Mouse (Mus musculus) stomach, embryonic 16.5 days (tissue): ENCODE data around the gene Gsg1l. TPM values are rescaled to one million over a fixed set of nuclear protein-coding genes. Genes with fewer than 3 reads are reported as not detected.

Experiments used
- ATAC-seq: fragments of 200-750 bp; cut with Nextera tagmentation; 2 replicates; pipeline ENCODE4 v1.8.0; 2017; ENCODE audit warnings: moderate number of reproducible peaks, moderate TSS enrichment; ENCODE audit not compliant: insufficient read depth, low FRiP score
- H3K27ac ChIP-seq: fragments of 300-500 bp; sonication (generic); 2 replicates; pipeline ENCODE4 v1.5.1; 2014; ENCODE audit warnings: low read length
- H3K27me3 ChIP-seq: fragments of 300-500 bp; sonication (generic); 2 replicates; pipeline ENCODE4 v1.6.1; 2014; ENCODE audit warnings: low read length, control low read depth, mixed read lengths; ENCODE audit not compliant: control insufficient read depth, insufficient read depth
- H3K36me3 ChIP-seq: fragments of 300-500 bp; sonication (generic); 2 replicates; pipeline ENCODE4 v1.6.1; 2014; ENCODE audit warnings: low read length; ENCODE audit not compliant: control insufficient read depth, insufficient read depth
- H3K4me1 ChIP-seq: fragments of 300-500 bp; sonication (generic); 2 replicates; pipeline ENCODE4 v1.6.1; 2014; ENCODE audit warnings: low read length, control low read depth, mixed read lengths; ENCODE audit not compliant: control insufficient read depth, insufficient read depth
- H3K4me2 ChIP-seq: fragments of 300-500 bp; sonication (generic); 2 replicates; pipeline ENCODE4 v1.6.1; 2014; ENCODE audit warnings: low read depth, low read length, mixed read lengths
- H3K4me3 ChIP-seq: fragments of 300-500 bp; sonication (generic); replicated peaks from 2 replicates; pipeline ENCODE4 v1.5.1; 2014; ENCODE audit warnings: mild to moderate bottlenecking, low read length
- H3K9ac ChIP-seq: fragments of 300-500 bp; sonication (generic); 2 replicates; pipeline ENCODE4 v1.6.1; 2014; ENCODE audit warnings: low read length
- H3K9me3 ChIP-seq: fragments of 300-500 bp; sonication (generic); replicated peaks from 2 replicates; pipeline ENCODE4 v1.6.1; 2016; ENCODE audit warnings: low read length, control low read depth; ENCODE audit not compliant: control insufficient read depth
- WGBS: fragments of 180-500 bp; shearing (Covaris S2); extraction: QIAGEN DNeasy Blood & Tissue Kit; methylation state at CpG from one replicate; pipeline ENCODE4 v1.1.7; 2014; 5-methylcytosine and 5-hydroxymethylcytosine counted together
- polyA plus RNA-seq: library from polyadenylated mRNA; unstranded; fragments of >200 nt; fragmentation: Nextera tagmentation; extraction: Ambion mirVana; gene quantifications from 2 replicates; pipeline ENCODE4 v1.2.1, GENCODE M21; 2015

The Gsg1l gene
- polyA plus RNA-seq, 1 experiment from 2014 or later = 0.77 TPM

- no peaks in the 10 kb centered on the region for H3K36me3 ChIP-seq
- WGBS = 42% methylated on average over 14 of the region's 14 CpGs
- peaks cover 3% of the 10 kb centered on the region; the same call in 1 of the 2 replicates for H3K9me3 ChIP-seq
- no peak overlapping the region for H3K27ac ChIP-seq
- no peak overlapping the region for H3K9ac ChIP-seq
- H3K4me3 ChIP-seq = no peak overlapping the region
- no peak for ATAC-seq
- H3K4me2 ChIP-seq = no peak overlapping the region
- no peaks in the 10 kb centered on the region for H3K27me3 ChIP-seq
- no peaks in the 10 kb centered on the region for H3K4me1 ChIP-seq
These were observed 15.4 kb downstream of the Gsg1l start for GRCm38 (mm10) chr7:126066777-126067176.

- Histone ChIP-seq H3K9ac (no peak overlapping the region), H3K4me2 (no peak overlapping the region), H3K4me1 (no peaks in the 10 kb centered on the region), H3K9me3 (peaks cover 3% of the 10 kb centered on the region; the same call in 1 of the 2 replicates), H3K27me3 (no peaks in the 10 kb centered on the region), H3K4me3 (no peak overlapping the region), H3K27ac (no peak overlapping the region), H3K36me3 (no peaks in the 10 kb centered on the region)
- WGBS = 78% methylated on average over 5 of the region's 5 CpGs
- ATAC-seq = no peak
These were observed 16.9 kb downstream of the Gsg1l start for GRCm38 (mm10) chr7:126065243-126065876.

- ATAC-seq = no peak
These were observed 20.0 kb downstream of the Gsg1l start for GRCm38 (mm10) chr7:126062228-126062627.

GRCm38 (mm10) chr7:126058918-126059317 is 23.3 kb downstream of the Gsg1l start:
- H3K4me1 ChIP-seq = no peaks in the 10 kb centered on the region
- WGBS = 47% methylated on average over 7 of the region's 7 CpGs
- ATAC-seq = no peak

More at GRCm38 (mm10) chr7:126062228-126062627, 20.0 kb downstream of the Gsg1l start:
- H3K36me3 ChIP-seq = no peaks in the 10 kb centered on the region
- no peak overlapping the region for H3K4me3 ChIP-seq
- H3K4me2 ChIP-seq = no peak overlapping the region
- no peak overlapping the region for H3K27ac ChIP-seq
- no peak overlapping the region for H3K9ac ChIP-seq
- WGBS = 76% methylated on average over 4 of the region's 4 CpGs
- no peaks in the 10 kb centered on the region for H3K27me3 ChIP-seq
- H3K9me3 ChIP-seq = 0 out of 2 replicates have a peak, but pooled peaks cover 3% of the 10 kb centered on the region
- no peaks in the 10 kb centered on the region for H3K4me1 ChIP-seq

GRCm38 (mm10) chr7:126057332-126057914 is 24.8 kb downstream of the Gsg1l start:
- no peak for ATAC-seq
- no peaks in the 10 kb centered on the region for H3K36me3 ChIP-seq
- no peaks in the 10 kb centered on the region for H3K9me3 ChIP-seq
- H3K27ac ChIP-seq = no peak overlapping the region
- 44% methylated on average over 10 of the region's 10 CpGs for WGBS
- H3K4me3 ChIP-seq = no peak overlapping the region
- no peak overlapping the region for H3K4me2 ChIP-seq
- no peak overlapping the region for H3K9ac ChIP-seq
- no peaks in the 10 kb centered on the region for H3K4me1 ChIP-seq
- H3K27me3 ChIP-seq = no peaks in the 10 kb centered on the region

More at GRCm38 (mm10) chr7:126058918-126059317, 23.3 kb downstream of the Gsg1l start:
- Histone ChIP-seq H3K9ac (no peak overlapping the region), H3K27ac (no peak overlapping the region), H3K4me2 (no peak overlapping the region), H3K9me3 (no peaks in the 10 kb centered on the region), H3K27me3 (no peaks in the 10 kb centered on the region), H3K36me3 (no peaks in the 10 kb centered on the region), H3K4me3 (no peak overlapping the region)

GRCm38 (mm10) chr7:126054574-126054973 is 27.6 kb downstream of the Gsg1l start:
- Histone ChIP-seq H3K27ac (no peak overlapping the region), H3K36me3 (no peaks in the 10 kb centered on the region), H3K4me1 (no peaks in the 10 kb centered on the region), H3K4me3 (no peak overlapping the region), H3K9ac (no peak overlapping the region), H3K9me3 (no peaks in the 10 kb centered on the region), H3K4me2 (no peak overlapping the region), H3K27me3 (no peaks in the 10 kb centered on the region)
- WGBS = 51% methylated on average over 6 of the region's 6 CpGs
- ATAC-seq = no peak

GRCm38 (mm10) chr7:126053618-126054017 is 28.6 kb downstream of the Gsg1l start:
- Histone ChIP-seq H3K4me1 (no peaks in the 10 kb centered on the region), H3K9me3 (no peaks in the 10 kb centered on the region), H3K4me2 (no peak overlapping the region), H3K9ac (no peak overlapping the region), H3K36me3 (no peaks in the 10 kb centered on the region), H3K27ac (no peak overlapping the region), H3K27me3 (no peaks in the 10 kb centered on the region), H3K4me3 (no peak overlapping the region)
- 75% methylated on average over 7 of the region's 7 CpGs for WGBS
- no peak for ATAC-seq

GRCm38 (mm10) chr7:126051910-126052309 is 30.3 kb downstream of the Gsg1l start:
- Histone ChIP-seq H3K27ac (no peak overlapping the region), H3K9me3 (no peaks in the 10 kb centered on the region), H3K9ac (no peak overlapping the region), H3K4me1 (no peaks in the 10 kb centered on the region), H3K4me2 (no peak overlapping the region), H3K36me3 (no peaks in the 10 kb centered on the region), H3K4me3 (no peak overlapping the region), H3K27me3 (no peaks in the 10 kb centered on the region)
- ATAC-seq = no peak
- WGBS = 57% methylated on average over 6 of the region's 6 CpGs

- H3K27ac ChIP-seq = no peak overlapping the region
- H3K27me3 ChIP-seq = 0 out of 2 replicates have a peak, but pooled peaks cover 3% of the 10 kb centered on the region
- peaks cover 6% of the 10 kb centered on the region for H3K4me1 ChIP-seq
- no peak for ATAC-seq
- H3K36me3 ChIP-seq = no peaks in the 10 kb centered on the region
- H3K4me3 ChIP-seq = no peak overlapping the region
- H3K9ac ChIP-seq = no peak overlapping the region
- no peak overlapping the region for H3K4me2 ChIP-seq
- 83% methylated on average over 6 of the region's 6 CpGs for WGBS
- H3K9me3 ChIP-seq = no peaks in the 10 kb centered on the region
These were observed 37.1 kb downstream of the Gsg1l start for GRCm38 (mm10) chr7:126045077-126045476.
